Mouse (Mus musculus) embryonic fibroblast, embryonic 13.5 days (primary cell): Measurements from ENCODE around the gene 1700015F17Rik. TPM values are rescaled to one million over a fixed set of nuclear protein-coding genes. Genes with fewer than 3 reads are reported as not detected.
A peak's percentile ranks its signal among the peaks of the same experiment; 100 is the strongest.

Experiments used
- H3K27ac ChIP-seq: 2 replicates; pipeline ENCODE4 v1.5.1; 2012; ENCODE audit warnings: low read length, control low read depth, inconsistent platforms; ENCODE audit not compliant: insufficient read depth
- H3K4me1 ChIP-seq: 2 replicates; pipeline ENCODE4 v1.6.1; 2011; ENCODE audit warnings: low read length; ENCODE audit not compliant: control insufficient read depth, insufficient read depth
- H3K4me3 ChIP-seq: 2 replicates; pipeline ENCODE4 v1.5.1; 2011; ENCODE audit warnings: mild to moderate bottlenecking, control low read depth, low read length; ENCODE audit not compliant: insufficient read depth
- CTCF ChIP-seq: IDR thresholded peaks from 2 replicates; pipeline ENCODE4 v1.5.1; 2011; ENCODE audit warnings: mild to moderate bottlenecking, control low read depth, low read length, moderate library complexity, borderline replicate concordance; ENCODE audit not compliant: insufficient read depth
- POLR2A ChIP-seq: IDR thresholded peaks from 2 replicates; pipeline ENCODE4 v1.6.1; 2011; ENCODE audit warnings: low read depth, mild to moderate bottlenecking, control low read depth, low read length, moderate library complexity
- polyA plus RNA-seq: library from polyadenylated mRNA; stranded (reverse); fragments of >200 nt; gene quantifications from 2 replicates; pipeline ENCODE4 v1.2.4, GENCODE M21; 2011; ENCODE audit warnings: low read depth; ENCODE audit not compliant: missing spikeins, insufficient read length

1700015F17Rik gene
- polyA plus RNA-seq, 1 experiment: not detected

DNA sequence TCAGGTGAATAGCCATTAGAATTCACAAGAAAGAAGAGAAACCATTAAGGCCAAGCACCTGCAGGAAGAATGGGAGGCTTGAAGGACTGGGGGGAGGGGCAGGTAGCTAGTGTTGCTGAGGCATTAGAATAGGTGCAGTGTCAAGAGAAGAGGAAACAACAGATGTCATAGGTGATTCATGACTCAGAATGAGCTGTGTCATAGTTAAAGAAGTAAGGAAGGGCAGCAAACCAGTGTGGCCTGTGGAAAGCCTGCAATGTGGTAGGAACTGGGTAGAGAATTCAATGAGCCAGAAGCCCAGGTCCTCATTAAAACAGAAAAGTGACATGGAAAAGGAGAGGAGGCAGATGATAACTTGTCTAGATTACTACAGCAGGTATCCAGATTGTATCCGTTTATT, 13.7 kb downstream of the 1700015F17Rik start:
- TF ChIP-seq POLR2A: no peak
- TF ChIP-seq CTCF: no peak
- H3K27ac ChIP-seq: no peak overlapping the region
- H3K4me3 ChIP-seq: no peak overlapping the region
- no peaks in the 10 kb centered on the region for H3K4me1 ChIP-seq

DNA sequence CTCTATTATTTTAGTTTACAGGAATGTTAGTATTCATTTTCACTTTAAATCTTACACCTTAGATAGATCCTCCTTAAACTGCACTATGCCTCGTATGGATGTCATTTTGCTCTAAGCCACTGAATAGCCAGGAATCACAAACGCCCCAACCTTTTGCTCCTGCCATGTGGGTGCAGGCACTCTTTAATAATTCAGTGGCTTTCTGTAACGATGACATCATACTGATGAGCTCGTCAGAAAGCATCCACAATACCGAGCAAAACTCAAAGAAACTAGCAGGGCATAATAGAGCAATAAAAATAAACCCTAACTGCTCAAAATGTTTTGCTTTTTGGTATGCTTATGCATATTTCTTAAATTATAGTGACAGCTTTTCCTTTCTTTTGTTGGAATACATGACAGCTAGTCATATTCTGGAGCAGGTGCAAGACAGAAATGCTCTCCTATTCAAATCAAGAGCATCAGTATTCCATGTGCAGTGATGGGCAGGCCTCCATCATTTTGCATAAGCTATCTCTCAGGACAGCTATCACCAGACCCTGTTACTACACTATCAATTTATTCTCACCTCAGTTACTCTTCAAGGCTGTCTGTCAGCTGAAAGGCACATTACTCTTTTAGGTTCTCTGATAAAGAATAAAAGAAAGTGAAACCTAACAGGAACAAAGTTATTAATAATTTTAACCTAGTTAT, 47.1 kb downstream of the 1700015F17Rik start:
- Histone ChIP-seq H3K4me3 (no peak overlapping the region), H3K4me1 (no peaks in the 10 kb centered on the region), H3K27ac (no peak overlapping the region)
- no peak for TF ChIP-seq CTCF
- TF ChIP-seq POLR2A: no peak

DNA sequence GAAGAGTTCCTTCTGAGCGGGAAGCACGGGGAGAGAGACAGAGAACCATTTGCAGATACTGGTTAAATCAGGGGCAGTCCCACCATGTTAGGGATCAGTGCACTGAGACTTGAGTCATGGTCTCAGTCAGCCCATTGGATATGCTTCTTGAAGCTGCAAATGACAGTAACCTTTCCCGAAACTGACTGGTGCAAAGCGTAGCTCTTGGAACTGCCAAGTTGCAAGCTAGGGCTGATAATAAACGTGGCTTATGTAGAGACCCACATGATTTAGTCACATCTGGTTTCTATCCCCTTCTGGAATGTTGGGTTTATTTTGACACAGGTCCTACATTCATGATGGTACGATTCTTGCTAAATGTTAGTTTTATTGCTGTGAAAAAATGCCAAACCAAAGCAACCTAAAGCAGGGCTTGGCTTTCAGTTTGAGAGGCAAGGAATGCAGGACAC, 55.2 kb downstream of the 1700015F17Rik start:
- no peak for TF ChIP-seq POLR2A
- no peak for TF ChIP-seq CTCF
- Histone ChIP-seq H3K27ac (peak overlapping the region; percentile 12), H3K4me1 (peaks cover 7% of the 10 kb centered on the region), H3K4me3 (no peak overlapping the region)

DNA sequence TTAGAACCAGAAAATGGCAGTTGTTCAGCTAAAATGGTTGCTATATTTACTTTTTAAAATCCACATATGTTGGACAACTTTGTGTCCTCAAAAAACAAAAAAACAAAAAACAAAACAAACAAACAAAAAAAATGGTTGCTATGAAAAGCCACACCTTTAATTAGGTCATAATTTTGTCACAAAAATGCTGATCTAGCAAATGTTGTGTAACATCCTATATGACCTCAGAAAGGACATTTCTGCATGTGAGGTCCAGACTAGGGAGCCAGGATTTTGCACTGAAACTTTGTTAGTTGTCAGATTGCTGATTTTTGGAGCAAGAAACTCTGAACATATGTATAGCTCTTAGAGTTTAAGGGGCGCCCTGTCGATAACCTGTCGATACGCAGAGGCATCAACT, 55.9 kb downstream of the 1700015F17Rik start:
- Histone ChIP-seq H3K27ac (no peak overlapping the region), H3K4me3 (no peak overlapping the region), H3K4me1 (peaks cover 7% of the 10 kb centered on the region)
- TF ChIP-seq POLR2A (no peak), CTCF (no peak)

DNA sequence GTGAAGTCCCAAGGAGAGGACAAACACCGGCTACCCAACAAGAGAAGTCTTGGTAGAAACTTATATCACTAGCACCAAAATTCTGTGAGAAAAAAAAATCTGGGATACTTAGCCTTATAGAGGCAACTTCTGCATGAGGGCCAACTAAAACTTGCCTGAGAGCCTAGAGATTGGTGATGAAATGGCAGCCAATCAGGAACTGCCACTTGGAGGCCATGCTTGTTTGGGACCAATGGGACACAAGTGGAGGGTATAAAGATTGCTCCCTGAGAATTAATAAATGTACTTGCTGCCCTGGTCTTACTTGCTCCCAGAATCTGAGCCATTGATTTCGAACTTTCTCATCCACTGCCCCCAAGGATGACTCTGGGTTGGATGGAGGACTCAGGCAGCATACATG, 57.5 kb downstream of the 1700015F17Rik start:
- Histone ChIP-seq H3K27ac (no peak overlapping the region), H3K4me1 (peaks cover 7% of the 10 kb centered on the region), H3K4me3 (no peak overlapping the region)
- TF ChIP-seq POLR2A: no peak
- no peak for TF ChIP-seq CTCF

DNA sequence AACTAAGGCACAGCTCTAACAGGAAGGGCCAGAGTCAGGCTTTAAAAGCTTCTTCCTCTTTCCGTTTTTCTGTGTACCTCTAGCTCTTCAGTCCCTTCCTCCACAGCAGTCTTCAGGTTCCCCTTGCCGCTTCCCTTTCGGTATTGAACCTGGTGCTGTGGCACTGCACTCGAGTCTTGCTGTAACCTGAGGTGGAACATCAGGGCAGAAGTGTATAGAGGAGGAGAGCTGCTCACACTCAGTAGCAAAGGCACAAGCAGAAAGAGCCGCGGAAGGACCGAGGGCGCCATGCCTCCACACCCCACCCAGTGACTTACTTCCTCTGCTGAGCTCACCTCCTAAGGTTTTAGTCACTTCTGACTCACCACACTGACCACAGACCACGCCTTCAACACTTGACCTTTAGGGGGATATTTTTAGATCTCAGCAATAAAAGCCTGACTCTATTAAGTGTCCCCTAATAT, 58.9 kb downstream of the 1700015F17Rik start, which contains the start of gene Cdk14:
Gene Cdk14, minus strand, starts transcription at position 321 of the 464 bp plus-strand sequence.
- H3K4me1 ChIP-seq: peaks cover 7% of the 10 kb centered on the region
- peak within 1 kb of the TSS; percentile 84 for H3K27ac ChIP-seq
- TF ChIP-seq POLR2A: no peak
- no peak for TF ChIP-seq CTCF
- no peak within 1 kb of the TSS for H3K4me3 ChIP-seq

DNA sequence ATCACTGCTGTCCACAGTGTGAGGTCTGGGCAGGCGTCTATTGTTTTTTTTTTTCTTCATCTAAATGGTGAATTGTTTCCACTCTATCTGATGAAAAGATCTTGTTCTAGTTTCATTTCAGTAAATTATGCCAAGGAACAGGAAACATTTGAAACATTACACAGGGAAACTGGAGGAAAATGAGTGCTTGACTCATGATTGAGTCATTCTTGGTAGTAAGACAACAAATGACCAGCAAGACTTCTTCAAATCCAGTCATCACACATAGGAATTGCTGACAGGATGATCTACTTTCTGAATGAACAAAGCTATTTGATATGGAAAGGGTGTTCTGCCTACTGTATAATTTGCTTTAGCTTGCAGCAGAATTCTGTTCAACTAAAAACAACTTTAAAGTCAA, 59.7 kb downstream of the 1700015F17Rik start:
- peaks cover 7% of the 10 kb centered on the region for H3K4me1 ChIP-seq
- no peak overlapping the region for H3K4me3 ChIP-seq
- TF ChIP-seq POLR2A (no peak), CTCF (no peak)

DNA sequence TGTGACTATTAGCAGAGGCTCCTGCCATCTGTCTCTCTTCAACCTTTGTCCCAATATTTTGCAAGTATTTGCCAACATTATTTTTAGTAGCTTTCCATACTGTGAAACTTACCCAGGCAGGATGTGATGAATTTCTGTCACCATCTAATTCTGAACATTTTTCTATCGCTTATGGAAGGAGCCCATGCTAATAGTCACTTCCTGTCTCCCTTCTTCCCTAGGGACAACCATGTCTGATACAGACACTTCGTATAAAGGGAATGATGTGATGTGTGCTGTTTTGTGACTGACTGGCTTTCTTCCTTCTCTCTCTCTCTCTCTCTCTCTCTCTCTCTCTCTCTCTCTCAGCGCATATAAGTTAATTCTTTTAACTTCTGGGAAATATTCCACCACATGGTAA, 64.1 kb downstream of the 1700015F17Rik start:
- Histone ChIP-seq H3K4me1 (peaks cover 2% of the 10 kb centered on the region; the same call in 1 of the 2 replicates), H3K27ac (peak overlapping the region; percentile 16), H3K4me3 (no peak overlapping the region)
- no peak for TF ChIP-seq CTCF
- TF ChIP-seq POLR2A: no peak

More for the DNA sequence above, 59.7 kb downstream of the 1700015F17Rik start:
- peak overlapping the region; percentile 84 for H3K27ac ChIP-seq

DNA sequence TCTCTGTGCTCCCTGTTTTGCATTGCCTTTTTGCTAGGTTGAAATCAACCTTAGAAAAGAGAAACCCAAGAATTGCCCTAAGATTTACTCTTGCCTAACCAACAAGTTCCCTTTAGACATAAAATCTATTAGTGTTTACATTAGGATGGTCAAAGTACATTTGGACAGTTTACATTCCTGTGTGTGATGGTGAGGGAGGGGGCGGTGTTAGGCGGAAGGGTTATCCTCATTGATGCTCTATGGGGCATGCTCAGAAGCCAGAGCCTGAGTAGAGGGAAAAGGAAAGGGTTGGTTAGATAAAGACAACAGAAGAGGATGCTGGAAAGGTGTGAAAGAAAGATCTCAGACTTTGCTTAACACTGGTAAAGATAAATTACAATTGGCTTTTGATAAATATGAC, 67.1 kb downstream of the 1700015F17Rik start:
- Histone ChIP-seq H3K4me3 (no peak overlapping the region), H3K4me1 (no peaks in the 10 kb centered on the region; the same call in 1 of the 2 replicates), H3K27ac (no peak overlapping the region)
- no peak for TF ChIP-seq CTCF
- no peak for TF ChIP-seq POLR2A

DNA sequence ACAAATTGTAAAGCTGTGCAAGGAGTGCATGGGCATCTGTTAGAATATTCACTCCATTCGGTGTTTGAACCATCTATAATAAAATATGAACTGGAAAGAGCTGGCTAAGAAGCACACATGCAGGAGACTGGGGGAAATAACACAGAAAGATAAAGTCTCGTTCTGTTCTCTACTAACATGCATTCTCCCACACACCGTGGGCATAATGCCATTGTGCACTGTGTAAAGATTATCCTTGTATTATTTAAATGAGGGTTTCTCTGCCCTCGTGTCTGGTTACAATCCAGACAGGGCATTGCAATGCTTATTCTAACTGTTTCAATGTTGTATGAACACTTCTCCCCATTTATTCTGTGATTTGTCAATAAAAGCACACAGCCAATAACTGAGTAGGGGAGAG, 77.0 kb downstream of the 1700015F17Rik start:
- Histone ChIP-seq H3K4me1 (no peaks in the 10 kb centered on the region), H3K27ac (no peak overlapping the region), H3K4me3 (no peak overlapping the region)
- TF ChIP-seq CTCF (no peak), POLR2A (no peak)
